Mouse (Mus musculus): ENCODE results near the gene Abcb6.

Gene Abcb6

GRCm38 (mm10) chr1:75148727-75149126 lies 31.5 kb downstream of the Abcb6 start:
- CTCF ChIA-PET: interaction anchor here (0.6 to 0.8 kb wide), 2 partner anchors 12 to 352 kb away, joined by 3 read pairs; no protein-coding TSS in a partner anchor

- CTCF ChIA-PET: no interaction called here
These were observed 32.6 kb downstream of the Abcb6 start for GRCm38 (mm10) chr1:75147411-75148135.

GRCm38 (mm10) chr1:75145589-75145988 lies 34.6 kb downstream of the Abcb6 start:
- CTCF ChIA-PET: no interaction called here

- CTCF ChIA-PET: no interaction called here
These were observed 37.6 kb downstream of the Abcb6 start, which contains the start of the genes Cnppd1 and Retreg2 for GRCm38 (mm10) chr1:75142301-75143261. Gene Cnppd1 (minus strand): TSS chr1:75142711. Gene Retreg2 (plus strand): TSS chr1:75142778.

- CTCF ChIA-PET: no interaction called here
These were observed 38.6 kb downstream of the Abcb6 start for GRCm38 (mm10) chr1:75141486-75142190.

- CTCF ChIA-PET: interaction anchor here (0.6 kb wide), 1 partner anchor 116 kb away, joined by 4 read pairs; no protein-coding TSS in a partner anchor
These were observed 39.5 kb downstream of the Abcb6 start for GRCm38 (mm10) chr1:75140601-75141190.

- CTCF ChIA-PET: no interaction called here
These were observed 41.7 kb downstream of the Abcb6 start for GRCm38 (mm10) chr1:75138448-75138847.

GRCm38 (mm10) chr1:75136730-75137129 lies 43.5 kb downstream of the Abcb6 start:
- CTCF ChIA-PET: no interaction called here

GRCm38 (mm10) chr1:75136293-75136692 lies 43.9 kb downstream of the Abcb6 start:
- CTCF ChIA-PET: no interaction called here

GRCm38 (mm10) chr1:75133421-75134207 lies 46.6 kb downstream of the Abcb6 start, which contains the start of gene Slc23a3:
Gene Slc23a3 (minus strand): TSS chr1:75133890.
- CTCF ChIA-PET: no interaction called here

- CTCF ChIA-PET: no interaction called here
These were observed 51.6 kb downstream of the Abcb6 start for GRCm38 (mm10) chr1:75128641-75129040.

- CTCF ChIA-PET: interaction anchor here (0.6 kb wide), 1 partner anchor 227 kb away, joined by 4 read pairs; no protein-coding TSS in a partner anchor
These were observed 54.8 kb downstream of the Abcb6 start for GRCm38 (mm10) chr1:75125418-75125817.

- CTCF ChIA-PET: interaction anchor here (1.0 kb wide), 2 partner anchors 127 to 129 kb away, joined by 3 read pairs; no protein-coding TSS in a partner anchor
These were observed 55.6 kb downstream of the Abcb6 start, which contains the start of gene Nhej1 for GRCm38 (mm10) chr1:75124346-75125321. Gene Nhej1 (minus strand): TSS chr1:75125200.

GRCm38 (mm10) chr1:75122211-75122610 lies 58.0 kb downstream of the Abcb6 start:
- CTCF ChIA-PET: no interaction called here
